Mouse (Mus musculus): ENCODE results near the gene Nxn.

DNA sequence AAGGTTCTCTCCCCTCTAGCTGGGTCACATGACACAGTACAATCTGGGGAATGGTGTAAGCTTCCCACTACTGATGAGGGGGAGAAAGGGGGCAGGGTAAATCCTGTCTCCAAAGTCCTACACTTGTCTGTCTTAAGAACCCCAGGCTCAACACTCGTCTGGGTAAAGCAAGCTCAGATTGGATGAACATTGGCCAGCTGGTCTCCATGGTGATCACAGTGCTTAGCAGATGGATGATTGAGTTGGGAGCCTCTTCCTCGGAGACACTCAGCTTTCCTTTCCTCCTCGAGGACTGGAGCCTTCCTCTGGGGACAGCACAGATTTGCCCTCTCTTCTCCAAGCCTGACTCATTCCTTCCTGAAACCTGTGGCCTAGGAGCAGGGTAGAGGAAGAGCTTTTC lies 40.7 kb upstream of the Nxn start:
- TF ChIP-seq EP300 (IDR thresholded peaks at IDR 0.05; ENCODE audit: low read depth) (no peak), CTCF (IDR thresholded peaks at IDR 0.05; ENCODE audit: low read depth) (no peak)

All from liver, embryonic 14.5 days (tissue).